Mouse (Mus musculus): ENCODE measurements around the gene Arid1b.
"Not testable (repeated sequence)": the region's sequence is repeated elsewhere in the genome, so short reads cannot be mapped to it uniquely, and the experiment has no call there.

Arid1b gene

GRCm38 (mm10) chr17:5059092-5059601 is 65.0 kb downstream of the Arid1b start:
- DNase-seq: no peak

- no peak for DNase-seq
Measured at GRCm38 (mm10) chr17:5060515-5061084, 66.5 kb downstream of the Arid1b start.

- no peak for DNase-seq
Measured at GRCm38 (mm10) chr17:5061183-5061582, 67.1 kb downstream of the Arid1b start.

- no peak for DNase-seq
Measured at GRCm38 (mm10) chr17:5061593-5061992, 67.5 kb downstream of the Arid1b start.

- DNase-seq: no peak
Measured at GRCm38 (mm10) chr17:5063471-5064176, 69.5 kb downstream of the Arid1b start.

- no peak for DNase-seq
Measured at GRCm38 (mm10) chr17:5064777-5065176, 70.6 kb downstream of the Arid1b start.

GRCm38 (mm10) chr17:5065270-5065669 is 71.1 kb downstream of the Arid1b start:
- DNase-seq: no peak

- DNase-seq: no peak
Measured at GRCm38 (mm10) chr17:5066835-5067234, 72.7 kb downstream of the Arid1b start.

- no peak for DNase-seq
Measured at GRCm38 (mm10) chr17:5067264-5067663, 73.1 kb downstream of the Arid1b start.

GRCm38 (mm10) chr17:5070399-5070798 is 76.3 kb downstream of the Arid1b start:
- no peak for DNase-seq

- DNase-seq: no peak
Measured at GRCm38 (mm10) chr17:5072539-5072938, 78.4 kb downstream of the Arid1b start.

- no peak for DNase-seq
Measured at GRCm38 (mm10) chr17:5074752-5075506, 80.8 kb downstream of the Arid1b start.

GRCm38 (mm10) chr17:5077996-5078395 is 83.9 kb downstream of the Arid1b start:
- DNase-seq: no peak

- DNase-seq: no peak
Measured at GRCm38 (mm10) chr17:5078576-5078975, 84.4 kb downstream of the Arid1b start.

- no peak for DNase-seq
Measured at GRCm38 (mm10) chr17:5080884-5081419, 86.8 kb downstream of the Arid1b start.

- no peak for DNase-seq
Measured at GRCm38 (mm10) chr17:5082274-5082673, 88.1 kb downstream of the Arid1b start.

- no peak for DNase-seq
Measured at GRCm38 (mm10) chr17:5083497-5083896, 89.4 kb downstream of the Arid1b start.

- DNase-seq: no peak
Measured at GRCm38 (mm10) chr17:5084139-5084538, 90.0 kb downstream of the Arid1b start.

- no peak for DNase-seq
Measured at GRCm38 (mm10) chr17:5085004-5085403, 90.9 kb downstream of the Arid1b start.

GRCm38 (mm10) chr17:5085942-5086341 is 91.8 kb downstream of the Arid1b start:
- no peak for DNase-seq

- not testable (repeated sequence) for DNase-seq
Measured at GRCm38 (mm10) chr17:5088241-5088640, 94.1 kb downstream of the Arid1b start.

- DNase-seq: no peak
Measured at GRCm38 (mm10) chr17:5088822-5089221, 94.7 kb downstream of the Arid1b start.

GRCm38 (mm10) chr17:5089541-5089940 is 95.4 kb downstream of the Arid1b start:
- DNase-seq: peak; percentile 55

GRCm38 (mm10) chr17:5091490-5091889 is 97.4 kb downstream of the Arid1b start:
- DNase-seq: no peak

All from kidney, adult 18-20 months (tissue).